Mouse (Mus musculus) olfactory bulb, adult 2 months (tissue): ENCODE results near the gene Bcl11b. TPM values are rescaled to one million over a fixed set of nuclear protein-coding genes. Genes with fewer than 3 reads are reported as not detected.

Experiments
- H3K27ac ChIP-seq: fragments of 200-500 bp; 2 replicates; pipeline ENCODE4 v1.5.1; 2012; ENCODE audit warnings: low read depth, low read length; ENCODE audit not compliant: insufficient read depth
- H3K4me1 ChIP-seq: fragments of 200-500 bp; 2 replicates; pipeline ENCODE4 v1.6.1; 2012; ENCODE audit warnings: low read length; ENCODE audit not compliant: control insufficient read depth, insufficient read depth
- H3K4me3 ChIP-seq: fragments of 200-500 bp; 2 replicates; pipeline ENCODE4 v1.5.1; 2012; ENCODE audit warnings: mild to moderate bottlenecking, low read depth, low read length, moderate library complexity; ENCODE audit not compliant: insufficient read depth
- CTCF ChIP-seq: fragments of 200-500 bp; IDR thresholded peaks from 2 replicates; pipeline ENCODE4 v1.5.1; 2012; ENCODE audit warnings: low read depth, mild to moderate bottlenecking, low read length, moderate library complexity; ENCODE audit not compliant: insufficient read depth
- POLR2A ChIP-seq: fragments of 200-500 bp; IDR thresholded peaks from 2 replicates; pipeline ENCODE4 v1.6.1; 2012; ENCODE audit warnings: mild to moderate bottlenecking, low read depth, low read length, moderate library complexity; ENCODE audit not compliant: insufficient read depth
- WGBS: fragments of 180-500 bp; shearing (Covaris S2); methylation state at CpG from one replicate; pipeline ENCODE4 v1.1.7; 2018; 5-methylcytosine and 5-hydroxymethylcytosine counted together
- polyA plus RNA-seq: library from polyadenylated mRNA; stranded (reverse); fragments of >200 nt; gene quantifications from 2 replicates; pipeline ENCODE4 v1.2.4, GENCODE M21; 2012; ENCODE audit warnings: low replicate concordance; ENCODE audit not compliant: missing spikeins, insufficient read depth, insufficient read length

Gene Bcl11b
- polyA plus RNA-seq, 1 experiment = 49.8 TPM

- Histone ChIP-seq H3K27ac (peak overlapping the region; percentile 89), H3K4me1 (peaks cover 61% of the 10 kb centered on the region), H3K4me3 (peak overlapping the region; percentile 38)
- WGBS = 29% methylated on average over 8 of the region's 8 CpGs
- no peak for TF ChIP-seq CTCF
- TF ChIP-seq POLR2A = no peak
Measured at GRCm38 (mm10) chr12:107977086-107977485, 26.3 kb downstream of the Bcl11b start.

- WGBS = 7% methylated on average over 22 of the region's 22 CpGs
- Histone ChIP-seq H3K4me1 (peaks cover 59% of the 10 kb centered on the region), H3K4me3 (peak overlapping the region; percentile 38), H3K27ac (peak overlapping the region; percentile 89)
- TF ChIP-seq CTCF = 0 out of 2 replicates have a peak, but pooled peaks have one; percentile 31
- no peak for TF ChIP-seq POLR2A
Measured at GRCm38 (mm10) chr12:107976571-107977001, 26.8 kb downstream of the Bcl11b start.

GRCm38 (mm10) chr12:107975897-107976570 lies 27.4 kb downstream of the Bcl11b start:
- peak overlapping the region; percentile 89 for H3K27ac ChIP-seq
- 15% methylated on average over 14 of the region's 14 CpGs for WGBS
- peaks cover 58% of the 10 kb centered on the region for H3K4me1 ChIP-seq
- H3K4me3 ChIP-seq = peak overlapping the region; percentile 38
- TF ChIP-seq CTCF = no peak

GRCm38 (mm10) chr12:107975479-107975896 lies 27.9 kb downstream of the Bcl11b start:
- Histone ChIP-seq H3K27ac (peak overlapping the region; percentile 89), H3K4me1 (peaks cover 55% of the 10 kb centered on the region), H3K4me3 (peak overlapping the region; percentile 29)
- whole genome bisulfite sequencing = 28% methylated on average over 10 of the region's 10 CpGs
- no peak for TF ChIP-seq POLR2A
- TF ChIP-seq CTCF = no peak

- H3K4me3 ChIP-seq = no peak overlapping the region
- WGBS = 42% methylated on average over 11 of the region's 11 CpGs
- peaks cover 51% of the 10 kb centered on the region for H3K4me1 ChIP-seq
- H3K27ac ChIP-seq = peak overlapping the region; percentile 50
- TF ChIP-seq POLR2A = no peak
- TF ChIP-seq CTCF = no peak
Measured at GRCm38 (mm10) chr12:107974504-107974903, 28.9 kb downstream of the Bcl11b start.

- peaks cover 55% of the 10 kb centered on the region for H3K4me1 ChIP-seq
- WGBS = 54% methylated on average over 11 of the region's 11 CpGs
Measured at GRCm38 (mm10) chr12:107973556-107974140, 29.8 kb downstream of the Bcl11b start.

GRCm38 (mm10) chr12:107971081-107971780 lies 32.2 kb downstream of the Bcl11b start:
- no peak for TF ChIP-seq POLR2A
- TF ChIP-seq CTCF = no peak
- peaks cover 56% of the 10 kb centered on the region for H3K4me1 ChIP-seq
- H3K27ac ChIP-seq = peak overlapping the region; percentile 66
- 55% methylated on average over 12 of the region's 12 CpGs for WGBS
- no peak overlapping the region for H3K4me3 ChIP-seq

More at GRCm38 (mm10) chr12:107973556-107974140, 29.8 kb downstream of the Bcl11b start:
- TF ChIP-seq CTCF = no peak
- TF ChIP-seq POLR2A = no peak
- H3K4me3 ChIP-seq = no peak overlapping the region
- peak overlapping the region; percentile 50 for H3K27ac ChIP-seq

- WGBS = 45% methylated on average over 12 of the region's 12 CpGs
- no peak overlapping the region for H3K4me3 ChIP-seq
- no peak overlapping the region for H3K27ac ChIP-seq
- peaks cover 61% of the 10 kb centered on the region for H3K4me1 ChIP-seq
- no peak for TF ChIP-seq POLR2A
- TF ChIP-seq CTCF = no peak
Measured at GRCm38 (mm10) chr12:107970637-107971036, 32.8 kb downstream of the Bcl11b start.
